Mouse (Mus musculus): ENCODE measurements around the gene Arhgap27. TPM values are rescaled to one million over a fixed set of nuclear protein-coding genes. Genes with fewer than 3 reads are reported as not detected.

Gene Arhgap27
- polyA plus RNA-seq, 1 experiment = 47.3 TPM

GRCm38 (mm10) chr11:103340130-103340529 is 23.4 kb downstream of the Arhgap27 start:
- H3K4me1 ChIP-seq (ENCODE audit: control insufficient read depth, insufficient read depth, low read length) = peaks cover 10% of the 10 kb centered on the region
- 88% methylated on average over 19 of the region's 19 CpGs for WGBS
- no peak overlapping the region for H3K4me3 ChIP-seq (replicated peaks; ENCODE audit: control insufficient read depth, low read depth, low read length)
- no peak for TF ChIP-seq CTCF (IDR thresholded peaks at IDR 0.05; ENCODE audit: control insufficient read depth, insufficient read depth, low read length)
- no peak for TF ChIP-seq POLR2A (IDR thresholded peaks at IDR 0.05; ENCODE audit: borderline replicate concordance, control insufficient read depth, low read depth, low read length)
- no peak overlapping the region for H3K27ac ChIP-seq (ENCODE audit: control insufficient read depth, insufficient read depth, low read depth, low read length, poor library complexity)

GRCm38 (mm10) chr11:103339414-103340119 is 23.9 kb downstream of the Arhgap27 start:
- 91% methylated on average over 19 of the region's 19 CpGs for WGBS
- H3K4me1 ChIP-seq (ENCODE audit: control insufficient read depth, insufficient read depth, low read length) = peaks cover 9% of the 10 kb centered on the region
- no peak overlapping the region for H3K27ac ChIP-seq (ENCODE audit: control insufficient read depth, insufficient read depth, low read depth, low read length, poor library complexity)
- no peak overlapping the region for H3K4me3 ChIP-seq (replicated peaks; ENCODE audit: control insufficient read depth, low read depth, low read length)
- TF ChIP-seq CTCF (IDR thresholded peaks at IDR 0.05; ENCODE audit: control insufficient read depth, insufficient read depth, low read length) (no peak), POLR2A (IDR thresholded peaks at IDR 0.05; ENCODE audit: borderline replicate concordance, control insufficient read depth, low read depth, low read length) (no peak)

GRCm38 (mm10) chr11:103338671-103339070 is 24.8 kb downstream of the Arhgap27 start:
- Histone ChIP-seq H3K4me1 (ENCODE audit: control insufficient read depth, insufficient read depth, low read length) (peaks cover 9% of the 10 kb centered on the region), H3K27ac (ENCODE audit: control insufficient read depth, insufficient read depth, low read depth, low read length, poor library complexity) (no peak overlapping the region), H3K4me3 (replicated peaks; ENCODE audit: control insufficient read depth, low read depth, low read length) (no peak overlapping the region)
- TF ChIP-seq POLR2A (IDR thresholded peaks at IDR 0.05; ENCODE audit: borderline replicate concordance, control insufficient read depth, low read depth, low read length) (no peak), CTCF (IDR thresholded peaks at IDR 0.05; ENCODE audit: control insufficient read depth, insufficient read depth, low read length) (no peak)
- 81% methylated on average over 6 of the region's 6 CpGs for WGBS

DNA sequence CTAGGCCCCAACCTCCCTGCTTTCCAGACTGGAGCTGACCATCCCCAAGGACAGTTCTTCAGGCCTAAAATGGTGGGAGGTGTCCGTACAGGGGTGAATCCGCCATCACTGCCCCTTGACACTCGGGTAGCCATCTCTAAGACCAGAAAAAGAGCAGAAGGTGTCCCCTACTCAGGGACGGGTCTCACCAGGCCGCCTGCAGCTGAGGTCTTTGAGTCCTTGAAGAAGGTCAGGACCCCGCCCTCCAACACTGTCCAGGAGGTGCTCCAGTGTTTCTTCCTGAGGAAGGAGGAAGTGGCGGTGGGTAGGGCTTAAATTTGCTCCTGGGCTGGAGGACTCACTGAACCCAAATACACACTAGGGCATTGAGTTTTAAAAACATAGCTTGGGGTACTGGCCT is 25.4 kb downstream of the Arhgap27 start:
- TF ChIP-seq POLR2A (IDR thresholded peaks at IDR 0.05; ENCODE audit: borderline replicate concordance, control insufficient read depth, low read depth, low read length) = no peak
- TF ChIP-seq CTCF (IDR thresholded peaks at IDR 0.05; ENCODE audit: control insufficient read depth, insufficient read depth, low read length) = no peak
- H3K4me1 ChIP-seq (ENCODE audit: control insufficient read depth, insufficient read depth, low read length) = peaks cover 6% of the 10 kb centered on the region; the same call in 1 of the 2 replicates
- no peak overlapping the region for H3K27ac ChIP-seq (ENCODE audit: control insufficient read depth, insufficient read depth, low read depth, low read length, poor library complexity)
- H3K4me3 ChIP-seq (replicated peaks; ENCODE audit: control insufficient read depth, low read depth, low read length) = no peak overlapping the region
- WGBS = 76% methylated on average over 7 of the region's 7 CpGs

DNA sequence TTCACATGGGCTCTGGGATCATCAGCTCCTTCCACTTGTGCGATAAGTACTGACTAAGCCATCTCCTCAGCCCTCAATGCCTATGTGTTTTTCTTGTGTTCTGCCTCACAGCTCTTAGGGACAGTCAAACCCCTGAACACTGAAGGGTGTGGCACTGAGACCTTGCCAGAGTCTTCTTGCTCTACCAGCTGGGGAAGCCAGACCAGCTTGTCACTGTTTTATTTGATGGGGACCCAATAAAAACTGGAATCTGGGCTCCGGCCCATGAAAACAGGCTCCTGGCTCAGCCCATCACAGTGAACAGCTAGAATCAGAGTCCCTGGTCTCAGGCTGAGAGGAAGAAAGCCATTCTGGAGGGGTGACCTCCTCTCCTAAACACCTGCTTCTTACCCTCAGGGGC is 26.3 kb downstream of the Arhgap27 start:
- H3K27ac ChIP-seq (ENCODE audit: control insufficient read depth, insufficient read depth, low read depth, low read length, poor library complexity) = no peak overlapping the region
- no peak overlapping the region for H3K4me3 ChIP-seq (replicated peaks; ENCODE audit: control insufficient read depth, low read depth, low read length)
- 89% methylated on average over 2 of the region's 2 CpGs for WGBS
- H3K4me1 ChIP-seq (ENCODE audit: control insufficient read depth, insufficient read depth, low read length) = no peaks in the 10 kb centered on the region
- TF ChIP-seq CTCF (IDR thresholded peaks at IDR 0.05; ENCODE audit: control insufficient read depth, insufficient read depth, low read length) (no peak), POLR2A (IDR thresholded peaks at IDR 0.05; ENCODE audit: borderline replicate concordance, control insufficient read depth, low read depth, low read length) (no peak)

DNA sequence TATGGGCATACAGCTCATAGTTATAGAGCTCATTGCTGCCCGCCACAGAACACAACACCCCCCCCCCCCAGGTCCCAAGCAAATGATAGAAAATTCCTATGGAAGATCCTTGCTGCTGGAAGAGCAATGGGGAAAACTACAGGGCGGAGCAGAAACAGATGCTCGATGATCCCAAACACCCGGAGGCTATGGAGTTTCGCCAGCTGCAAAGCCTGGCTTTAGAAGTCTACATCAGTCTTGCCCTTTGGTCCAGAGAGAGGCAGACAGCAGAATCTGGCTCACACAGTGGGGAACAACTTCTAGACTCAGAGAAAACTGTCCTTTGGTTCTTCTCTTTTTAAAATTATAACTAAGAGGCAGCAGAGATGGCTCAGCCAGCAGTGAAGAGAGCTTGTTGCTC is 27.9 kb downstream of the Arhgap27 start:
- no peak overlapping the region for H3K4me3 ChIP-seq (replicated peaks; ENCODE audit: control insufficient read depth, low read depth, low read length)
- no peak overlapping the region for H3K27ac ChIP-seq (ENCODE audit: control insufficient read depth, insufficient read depth, low read depth, low read length, poor library complexity)
- TF ChIP-seq CTCF (IDR thresholded peaks at IDR 0.05; ENCODE audit: control insufficient read depth, insufficient read depth, low read length) (no peak), POLR2A (IDR thresholded peaks at IDR 0.05; ENCODE audit: borderline replicate concordance, control insufficient read depth, low read depth, low read length) (no peak)
- no peaks in the 10 kb centered on the region for H3K4me1 ChIP-seq (ENCODE audit: control insufficient read depth, insufficient read depth, low read length)
- WGBS = 86% methylated on average over 5 of the region's 5 CpGs

- WGBS = 86% methylated on average over 9 of the region's 9 CpGs
- H3K27ac ChIP-seq (ENCODE audit: control insufficient read depth, insufficient read depth, low read depth, low read length, poor library complexity) = no peak overlapping the region
- no peak overlapping the region for H3K4me3 ChIP-seq (replicated peaks; ENCODE audit: control insufficient read depth, low read depth, low read length)
- no peaks in the 10 kb centered on the region for H3K4me1 ChIP-seq (ENCODE audit: control insufficient read depth, insufficient read depth, low read length)
- TF ChIP-seq CTCF (IDR thresholded peaks at IDR 0.05; ENCODE audit: control insufficient read depth, insufficient read depth, low read length) (no peak), POLR2A (IDR thresholded peaks at IDR 0.05; ENCODE audit: borderline replicate concordance, control insufficient read depth, low read depth, low read length) (no peak)
Measured at GRCm38 (mm10) chr11:103334925-103335324, 28.6 kb downstream of the Arhgap27 start.

DNA sequence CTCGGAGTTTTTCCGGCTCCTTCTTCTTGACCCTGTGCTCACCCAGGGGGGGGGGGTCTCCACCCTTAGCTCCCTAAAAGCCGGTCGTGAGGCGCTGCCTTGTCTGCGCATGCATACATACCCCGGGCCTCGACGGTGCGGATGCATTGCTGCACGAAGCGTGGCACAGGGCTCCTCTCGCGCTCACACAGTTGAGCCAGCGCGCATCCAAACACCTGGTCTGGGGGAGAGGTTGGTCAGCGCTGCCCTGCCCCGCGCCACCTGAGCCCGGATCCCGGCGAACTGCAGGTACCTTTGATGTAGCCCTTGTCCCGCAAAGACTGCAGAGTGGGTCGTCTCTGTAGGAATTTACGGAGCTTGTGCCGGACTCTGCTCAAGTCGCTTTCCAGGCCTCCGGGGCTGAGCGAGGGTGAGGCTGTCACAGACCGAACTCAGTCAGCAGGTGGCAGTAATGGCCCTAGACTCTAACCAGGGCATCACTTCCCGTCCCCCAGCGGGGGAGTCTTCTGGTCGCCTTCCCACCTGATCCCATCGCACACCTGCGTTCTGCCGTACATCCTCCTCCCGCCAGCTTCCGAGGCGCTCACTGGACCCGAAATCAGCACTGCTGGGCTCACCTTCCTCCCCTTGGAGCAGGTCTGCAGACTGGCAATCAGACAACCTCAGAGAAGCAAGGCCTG is 29.6 kb downstream of the Arhgap27 start:
- H3K4me3 ChIP-seq (replicated peaks; ENCODE audit: control insufficient read depth, low read depth, low read length) = no peak overlapping the region
- 86% methylated on average over 40 of the region's 40 CpGs for WGBS
- no peaks in the 10 kb centered on the region for H3K4me1 ChIP-seq (ENCODE audit: control insufficient read depth, insufficient read depth, low read length)
- TF ChIP-seq CTCF (IDR thresholded peaks at IDR 0.05; ENCODE audit: control insufficient read depth, insufficient read depth, low read length) (no peak), POLR2A (IDR thresholded peaks at IDR 0.05; ENCODE audit: borderline replicate concordance, control insufficient read depth, low read depth, low read length) (peak; percentile 14; the same call in 1 of the 2 replicates)
- H3K27ac ChIP-seq (ENCODE audit: control insufficient read depth, insufficient read depth, low read depth, low read length, poor library complexity) = no peak overlapping the region
